Mouse (Mus musculus): Measurements from ENCODE around the gene Bend4.

GRCm38 (mm10) chr5:67404380-67404779 is 23.7 kb downstream of the Bend4 start:
- TF ChIP-seq POLR2A (IDR thresholded peaks at IDR 0.05; ENCODE audit: extremely low read depth, insufficient read depth, low read length) (no peak), CTCF (IDR thresholded peaks at IDR 0.05; ENCODE audit: extremely low read depth, insufficient read depth, low read length) (no peak)
